ENCODE assay signal across 30 mouse cellular contexts in the genomic region with DNA sequence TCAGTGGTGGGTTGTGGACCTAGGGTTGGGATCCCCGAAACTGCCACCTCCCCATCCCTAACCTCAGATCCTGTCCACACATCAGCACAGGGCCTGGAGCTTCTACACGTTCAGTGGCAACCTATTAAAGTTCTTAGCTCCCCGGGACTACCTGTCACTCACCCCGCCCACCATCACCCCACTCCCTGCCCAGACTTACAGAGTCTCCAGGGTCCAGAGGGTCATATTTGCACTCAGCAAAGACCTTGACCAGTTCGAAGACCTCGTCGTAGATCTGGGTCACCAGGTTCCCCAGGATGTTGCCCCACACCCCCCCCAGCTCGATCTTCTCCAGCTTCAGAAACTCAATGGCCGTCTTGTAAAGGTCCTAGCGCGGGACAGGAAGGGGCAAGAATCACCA. TPM values are rescaled to one million over a fixed set of nuclear protein-coding genes. Genes with fewer than 3 reads are reported as not detected.
"Had no signal": no experiment of that assay in that cellular context is flagged by ENCODE, and none has a peak within 500 bp of the region (broad histone marks: within the 10 kb centered on the region; RNA-seq: fewer than 3 reads in every experiment).

No protein-coding gene starts in this region.

- H3K4me3 ChIP-seq: embryonic facial prominence, embryonic 10.5 days; embryonic facial prominence, embryonic 12.5 days; embryonic facial prominence, embryonic 13.5 days; embryonic facial prominence, embryonic 15.5 days; erythroblast, embryonic 14.5 days; forebrain, embryonic 10.5 days; forebrain, embryonic 12.5 days; forebrain, embryonic 13.5 days; forebrain, embryonic 15.5 days; gastrocnemius, adult 2 months had no signal

- H3K36me3 ChIP-seq: embryonic facial prominence, embryonic 10.5 days; embryonic facial prominence, embryonic 12.5 days; embryonic facial prominence, embryonic 13.5 days; embryonic facial prominence, embryonic 15.5 days; forebrain, embryonic 10.5 days; forebrain, embryonic 12.5 days; forebrain, embryonic 15.5 days had no signal

- H3K4me1 ChIP-seq: embryonic facial prominence, embryonic 12.5 days; embryonic facial prominence, embryonic 13.5 days; embryonic facial prominence, embryonic 15.5 days; forebrain, embryonic 12.5 days; forebrain, embryonic 15.5 days had no signal

- H3K9me3 ChIP-seq: embryonic facial prominence, embryonic 10.5 days; embryonic facial prominence, embryonic 12.5 days; embryonic facial prominence, embryonic 13.5 days; embryonic facial prominence, embryonic 15.5 days; forebrain, embryonic 10.5 days; forebrain, embryonic 12.5 days; forebrain, embryonic 13.5 days; forebrain, embryonic 15.5 days had no signal

- H3K4me2 ChIP-seq: embryonic facial prominence, embryonic 12.5 days; embryonic facial prominence, embryonic 13.5 days; embryonic facial prominence, embryonic 15.5 days; forebrain, embryonic 12.5 days; forebrain, embryonic 13.5 days; forebrain, embryonic 15.5 days had no signal

- H3K9ac ChIP-seq: embryonic facial prominence, embryonic 12.5 days; embryonic facial prominence, embryonic 13.5 days; embryonic facial prominence, embryonic 15.5 days; forebrain, embryonic 12.5 days; forebrain, embryonic 13.5 days; forebrain, embryonic 15.5 days; forebrain, postnatal 0 days had no signal

- H3K27ac ChIP-seq: embryonic facial prominence, embryonic 10.5 days; embryonic facial prominence, embryonic 12.5 days; embryonic facial prominence, embryonic 13.5 days; embryonic facial prominence, embryonic 15.5 days; forebrain, embryonic 10.5 days; forebrain, embryonic 12.5 days; forebrain, embryonic 13.5 days; forebrain, embryonic 15.5 days; gastrocnemius, adult 2 months had no signal

- ATAC-seq: forebrain, embryonic 13.5 days; forebrain, embryonic 14.5 days; forebrain, embryonic 15.5 days; forebrain, embryonic 16.5 days; forebrain, postnatal 0 days had no signal

- H3K27me3 ChIP-seq: embryonic facial prominence, embryonic 12.5 days; embryonic facial prominence, embryonic 13.5 days; embryonic facial prominence, embryonic 15.5 days; forebrain, embryonic 12.5 days; forebrain, embryonic 13.5 days; forebrain, embryonic 15.5 days had no signal

- DNase-seq: cerebellum, adult 18-20 months; cerebellum, adult 2 months; cerebellum, adult 8-10 months; cerebellum, adult 9-10 months; cerebellum, adult 9-11 months; cerebellum, postnatal 10 days; cerebellum, postnatal 14 days; cerebellum, postnatal 25 days; cerebellum, postnatal 36 days; embryo, embryonic 11 days; forebrain, postnatal 0 days; gastrocnemius, adult 2 months; gastrocnemius, postnatal 10 days; gastrocnemius, postnatal 14 days; gastrocnemius, postnatal 25 days; gastrocnemius, postnatal 36 days; heart, adult 11 months had no signal

RNA-seq across cellular contexts. Expression of gene Dnah17, which starts 8.8 kb away (rescaled TPM):
- total RNA-seq: common myeloid progenitor, adult 5-6 weeks; granulocyte monocyte progenitor cell, adult 5-6 weeks had no signal
- polyA plus RNA-seq: erythroblast, embryonic 14.5 days had no signal
